Mouse (Mus musculus) liver, postnatal 0 days (tissue): ENCODE measurements around the gene Ankrd35. TPM values are rescaled to one million over a fixed set of nuclear protein-coding genes. Genes with fewer than 3 reads are reported as not detected.
A peak's percentile ranks its signal among the peaks of the same experiment; 100 is the strongest.

Source experiments
- ATAC-seq: fragments of 200-750 bp; cut with Nextera tagmentation; 2 replicates; pipeline ENCODE4 v1.8.0; 2017; ENCODE audit warnings: mild to moderate bottlenecking, moderate library complexity
- DNase-seq: peaks from one replicate; pipeline ENCODE4 v3.0.0-alpha.2; 2016
- H3K27ac ChIP-seq: fragments of 300-500 bp; sonication (generic); 2 replicates; pipeline ENCODE4 v1.5.1; 2014; ENCODE audit warnings: antibody characterized with exemption, moderate library complexity, mild to moderate bottlenecking, low read depth
- H3K27me3 ChIP-seq: fragments of 300-500 bp; sonication (generic); 2 replicates; pipeline ENCODE4 v1.6.1; 2014; ENCODE audit warnings: low read length, control low read depth, mixed read lengths; ENCODE audit not compliant: insufficient read depth
- H3K36me3 ChIP-seq: fragments of 300-500 bp; sonication (generic); replicated peaks from 2 replicates; pipeline ENCODE4 v1.6.1; 2014; ENCODE audit warnings: mild to moderate bottlenecking, control low read depth, low read length, moderate library complexity, mixed read lengths; ENCODE audit not compliant: insufficient read depth
- H3K4me1 ChIP-seq: fragments of 300-500 bp; sonication (generic); 2 replicates; pipeline ENCODE4 v1.6.1; 2014; ENCODE audit warnings: antibody characterized with exemption, mild to moderate bottlenecking, control low read depth; ENCODE audit not compliant: insufficient read depth
- H3K4me2 ChIP-seq: fragments of 300-500 bp; sonication (generic); 2 replicates; pipeline ENCODE4 v1.6.1; 2014; ENCODE audit warnings: low read depth, mild to moderate bottlenecking, low read length, moderate library complexity, mixed read lengths
- H3K4me3 ChIP-seq: fragments of 300-500 bp; sonication (generic); 2 replicates; pipeline ENCODE4 v1.5.1; 2014; ENCODE audit warnings: low read depth, low read length
- H3K9ac ChIP-seq: fragments of 300-500 bp; sonication (generic); replicated peaks from 2 replicates; pipeline ENCODE4 v1.6.1; 2014; ENCODE audit warnings: mild to moderate bottlenecking, moderate library complexity
- H3K9me3 ChIP-seq: fragments of 300-500 bp; sonication (generic); 2 replicates; pipeline ENCODE4 v1.6.1; 2016; ENCODE audit warnings: mild to moderate bottlenecking, control low read depth, low read length, mixed read lengths
- CTCF ChIP-seq: sonication (generic); IDR thresholded peaks from 2 replicates; pipeline ENCODE4 v1.5.1; 2016; ENCODE audit warnings: antibody characterized with exemption, low read depth
- EP300 ChIP-seq: IDR thresholded peaks from 2 replicates; pipeline ENCODE4 v1.6.1; 2016; ENCODE audit warnings: antibody characterized with exemption, low read depth, mild to moderate bottlenecking
- WGBS: fragments of 180-500 bp; shearing (Covaris S2); extraction: QIAGEN DNeasy Blood & Tissue Kit; methylation state at CpG from one replicate; pipeline ENCODE4 v1.1.7; 2014; ENCODE audit not compliant: insufficient replicate concordance; 5-methylcytosine and 5-hydroxymethylcytosine counted together
- polyA plus RNA-seq: library from polyadenylated mRNA; unstranded; fragments of >200 nt; fragmentation: Nextera tagmentation; extraction: Ambion mirVana; gene quantifications from 2 replicates; pipeline ENCODE4 v1.2.1, GENCODE M21; 2015

Ankrd35 gene
- polyA plus RNA-seq, 1 experiment from 2014 or later, result 0.45 TPM

DNA sequence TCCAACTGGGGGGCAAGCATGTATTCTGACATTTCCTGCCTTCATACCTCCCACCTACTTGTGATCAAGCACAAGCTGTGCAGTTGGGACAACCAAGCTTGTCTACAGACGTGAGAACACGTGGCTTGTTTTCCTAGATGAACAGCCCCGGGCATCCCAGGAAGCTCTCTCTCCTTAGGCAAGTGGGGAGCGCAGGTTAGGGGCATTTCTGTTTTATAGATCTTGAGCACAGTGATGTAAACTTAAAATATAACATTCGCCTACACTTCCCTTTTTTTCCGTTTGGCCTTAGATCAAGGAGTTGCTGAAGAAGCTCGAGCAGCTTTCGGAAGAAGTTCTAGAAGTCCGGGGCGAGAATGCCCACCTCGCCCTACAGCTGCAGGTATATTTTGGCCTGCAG is 18.9 kb downstream of the Ankrd35 start:
- WGBS, result 60% methylated on average over 11 of the region's 11 CpGs

DNA sequence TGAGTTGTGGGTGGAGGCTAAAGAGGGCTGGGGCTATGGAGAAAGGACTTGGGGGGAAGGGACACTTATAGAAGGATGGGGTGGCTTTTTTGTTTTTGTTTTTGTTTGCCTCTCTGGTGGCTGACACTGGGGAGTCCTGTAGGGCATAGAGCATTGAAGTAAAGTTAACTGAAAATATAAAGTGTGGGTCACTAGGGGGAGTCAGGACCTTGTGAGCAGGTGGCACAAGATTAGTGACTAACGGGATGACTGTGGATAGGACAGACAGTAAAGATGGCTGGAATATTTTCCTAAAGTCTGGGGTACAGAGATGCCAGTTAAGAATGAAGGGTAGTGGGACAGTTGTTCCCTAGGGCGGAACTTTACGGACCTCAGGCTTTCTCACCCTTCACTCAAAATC is 20.4 kb downstream of the Ankrd35 start:
- no peak for ATAC-seq
- WGBS, result 50% methylated on average over 3 of the region's 3 CpGs
- peak; percentile 54 for TF ChIP-seq CTCF
- TF ChIP-seq EP300, result no peak

More for the DNA sequence above, 18.9 kb downstream of the Ankrd35 start:
- no peaks in the 10 kb centered on the region; the same call in 1 of the 2 replicates for H3K4me1 ChIP-seq
- H3K27me3 ChIP-seq, result peaks cover 22% of the 10 kb centered on the region; the same call in 1 of the 2 replicates
- TF ChIP-seq EP300 (no peak), CTCF (no peak)
- ATAC-seq, result no peak
- no peak overlapping the region for H3K9ac ChIP-seq
- H3K27ac ChIP-seq, result no peak overlapping the region
- DNase-seq, result no peak
- no peak overlapping the region for H3K4me3 ChIP-seq
- H3K4me2 ChIP-seq, result no peak overlapping the region
- H3K9me3 ChIP-seq, result no peaks in the 10 kb centered on the region
- H3K36me3 ChIP-seq, result no peaks in the 10 kb centered on the region

DNA sequence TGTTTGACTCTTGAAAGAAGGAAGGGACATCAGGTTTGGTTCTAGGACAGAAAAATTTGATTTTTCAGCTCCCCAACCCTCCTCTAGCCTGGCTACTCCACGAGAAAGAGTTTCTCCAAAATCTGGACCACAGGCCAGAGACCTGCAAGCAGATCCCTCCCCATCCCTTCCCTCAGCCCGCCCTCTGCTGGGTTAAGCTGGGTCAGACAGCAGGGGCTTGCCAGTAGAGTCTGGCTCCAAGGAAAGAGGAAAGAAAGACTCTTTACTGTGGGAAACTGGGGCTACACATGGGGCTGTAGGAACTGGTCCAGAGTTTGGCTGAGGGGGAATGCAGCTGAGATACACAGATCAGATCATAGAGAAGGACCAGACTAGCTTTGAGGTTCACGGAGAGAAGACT is 22.6 kb downstream of the Ankrd35 start:
- Histone ChIP-seq H3K36me3 (no peaks in the 10 kb centered on the region), H3K4me2 (no peak overlapping the region), H3K9ac (no peak overlapping the region), H3K27me3 (no peaks in the 10 kb centered on the region), H3K4me3 (no peak overlapping the region), H3K9me3 (no peaks in the 10 kb centered on the region), H3K27ac (no peak overlapping the region), H3K4me1 (peaks cover 7% of the 10 kb centered on the region)
- ATAC-seq, result no peak
- WGBS, result 27% methylated on average over 3 of the region's 3 CpGs
- DNase-seq, result peak; percentile 29
- TF ChIP-seq EP300 (no peak), CTCF (peak; percentile 40)

More for the DNA sequence above, 20.4 kb downstream of the Ankrd35 start:
- no peak overlapping the region for H3K9ac ChIP-seq
- DNase-seq, result no peak
- no peaks in the 10 kb centered on the region for H3K4me1 ChIP-seq
- peaks cover 10% of the 10 kb centered on the region; the same call in 1 of the 2 replicates for H3K27me3 ChIP-seq
- H3K9me3 ChIP-seq, result no peaks in the 10 kb centered on the region
- H3K27ac ChIP-seq, result no peak overlapping the region
- no peaks in the 10 kb centered on the region for H3K36me3 ChIP-seq
- H3K4me3 ChIP-seq, result no peak overlapping the region
- H3K4me2 ChIP-seq, result no peak overlapping the region

DNA sequence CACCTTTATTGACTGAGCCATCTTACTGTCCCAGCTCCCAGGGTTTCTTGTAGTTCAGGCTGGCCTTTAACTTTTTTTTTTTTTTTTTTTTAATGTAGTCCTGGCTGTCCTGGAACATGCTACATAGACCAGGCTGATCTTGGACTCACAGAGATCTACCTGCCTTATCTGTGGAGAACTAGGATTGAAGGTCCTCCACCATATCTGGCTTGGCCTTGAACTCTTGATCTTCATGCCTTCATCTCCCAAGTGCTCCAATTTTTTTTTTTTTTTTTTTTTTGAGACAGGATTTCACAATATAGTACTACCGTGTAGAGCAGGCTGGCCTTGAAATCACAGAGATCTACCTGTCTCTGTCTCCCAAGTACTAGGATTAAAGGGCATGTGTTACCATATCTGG is 23.6 kb downstream of the Ankrd35 start:
- no peaks in the 10 kb centered on the region for H3K27me3 ChIP-seq
- H3K4me1 ChIP-seq, result peaks cover 12% of the 10 kb centered on the region
- H3K9ac ChIP-seq, result no peak overlapping the region
- WGBS, result 32% methylated on average over 1 of the region's 1 CpGs
- no peak overlapping the region for H3K4me2 ChIP-seq
- H3K9me3 ChIP-seq, result no peaks in the 10 kb centered on the region
- ATAC-seq (no peak), DNase-seq (no peak)
- no peak overlapping the region for H3K4me3 ChIP-seq
- H3K27ac ChIP-seq, result no peak overlapping the region
- no peak for TF ChIP-seq CTCF
- H3K36me3 ChIP-seq, result no peaks in the 10 kb centered on the region

DNA sequence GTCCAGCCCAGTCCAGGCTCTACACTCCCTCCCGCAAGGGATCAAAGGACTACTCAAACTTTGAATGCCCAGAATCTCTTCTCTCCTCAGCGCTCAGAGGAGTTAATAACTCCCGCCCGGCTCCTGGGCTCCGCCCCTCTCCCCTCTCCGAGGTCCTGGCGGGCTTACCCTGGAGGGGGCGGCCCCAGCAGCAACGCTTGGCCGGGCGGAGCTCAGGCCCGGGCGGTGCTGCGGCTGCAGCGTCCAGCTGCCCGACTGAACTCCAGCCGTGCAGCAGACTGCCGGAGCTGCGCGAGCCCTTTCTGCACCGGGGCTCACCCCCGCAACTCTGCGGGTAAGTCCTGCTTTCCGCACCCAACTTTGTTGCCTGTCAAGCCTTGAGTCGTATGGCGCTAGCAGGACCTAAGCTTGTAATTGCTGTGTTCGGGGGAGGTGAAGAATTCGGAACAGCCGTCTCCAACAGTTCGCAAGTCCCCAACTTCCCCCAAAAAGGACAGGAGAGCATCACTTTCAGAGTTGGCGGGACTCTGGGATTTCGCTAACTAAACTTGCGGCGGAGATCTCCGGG is 26.4 kb downstream of the Ankrd35 start, which contains the start of gene Pias3:
TSS of gene Pias3 (plus strand) at position 187 of the 568 bp plus-strand sequence.
- DNase-seq (peak; percentile 85), ATAC-seq (peak; percentile 75)
- H3K4me3 ChIP-seq, result peak within 1 kb of the TSS; percentile 98

DNA sequence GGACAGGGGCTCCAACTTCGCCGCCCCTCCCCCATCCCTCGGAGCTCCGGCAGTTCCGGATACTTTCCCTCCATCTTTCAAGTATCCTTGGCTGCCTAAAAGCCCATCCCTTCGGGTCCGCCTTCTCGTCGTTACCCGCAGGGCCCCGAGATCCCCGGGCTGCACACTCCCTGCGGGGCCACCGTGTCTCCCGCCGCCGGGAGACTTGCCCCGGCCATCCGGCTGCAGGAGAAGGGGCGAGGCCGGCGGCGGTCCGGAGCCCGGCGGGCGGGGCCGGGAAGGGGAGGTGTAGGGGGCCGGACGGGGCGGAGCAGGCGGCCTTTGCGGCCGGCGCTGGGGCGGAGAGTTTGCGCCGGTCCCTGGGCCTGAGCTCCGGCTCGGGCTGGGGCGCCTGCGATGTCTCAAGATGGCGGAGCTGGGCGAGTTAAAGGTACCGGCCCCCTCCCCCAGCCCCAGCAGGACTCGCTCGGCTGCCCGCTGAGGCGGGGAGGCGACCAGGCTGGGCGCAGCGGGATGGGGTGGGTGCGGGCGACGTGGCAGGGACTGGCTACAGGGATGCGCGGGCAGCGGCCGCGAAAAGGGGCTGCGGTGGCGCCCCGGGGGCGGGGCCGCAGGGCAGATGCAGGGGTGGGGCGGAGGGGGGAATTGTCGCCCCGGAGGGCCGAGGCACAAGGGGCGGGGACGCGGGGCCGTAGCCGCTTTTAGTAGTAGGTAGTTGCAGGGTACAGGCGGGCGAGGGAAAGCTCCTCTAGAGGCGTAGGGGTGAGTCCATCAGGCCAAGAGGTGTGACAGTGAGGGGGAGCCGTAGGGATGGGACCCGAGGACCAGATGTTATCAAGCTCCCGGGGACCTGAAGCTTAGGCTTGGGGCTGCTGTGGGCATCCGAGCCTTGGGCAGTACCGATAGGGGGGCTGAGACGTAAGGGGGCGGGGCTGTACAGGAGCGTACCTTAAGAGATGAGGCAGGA is 27.1 kb downstream of the Ankrd35 start:
- H3K4me3 ChIP-seq, result peak overlapping the region; percentile 98
- DNase-seq (peak; percentile 92), ATAC-seq (peak; percentile 95)
- H3K27me3 ChIP-seq, result no peaks in the 10 kb centered on the region
- H3K36me3 ChIP-seq, result peaks cover 13% of the 10 kb centered on the region
- peak overlapping the region; percentile 83 for H3K9ac ChIP-seq
- H3K27ac ChIP-seq, result peak overlapping the region; percentile 86
- H3K4me2 ChIP-seq, result peak overlapping the region; percentile 96
- H3K4me1 ChIP-seq, result peaks cover 12% of the 10 kb centered on the region
- WGBS, result under 1% methylated on average over 73 of the region's 85 CpGs
- no peaks in the 10 kb centered on the region for H3K9me3 ChIP-seq
- no peak for TF ChIP-seq CTCF
- no peak for TF ChIP-seq EP300

More for the DNA sequence above, 26.4 kb downstream of the Ankrd35 start, which contains the start of gene Pias3:
- WGBS, result under 1% methylated on average over 35 of the region's 35 CpGs
- H3K9me3 ChIP-seq, result no peaks in the 10 kb centered on the region
- H3K27ac ChIP-seq, result peak within 1 kb of the TSS; percentile 86
- no peaks in the 10 kb centered on the region for H3K27me3 ChIP-seq
- peaks cover 12% of the 10 kb centered on the region for H3K4me1 ChIP-seq
- H3K36me3 ChIP-seq, result peaks cover 5% of the 10 kb centered on the region
- peak within 1 kb of the TSS; percentile 96 for H3K4me2 ChIP-seq
- TF ChIP-seq EP300 (no peak), CTCF (no peak)
- peak within 1 kb of the TSS; percentile 83 for H3K9ac ChIP-seq
